Mouse (Mus musculus) E14TG2a.4 (cell line): Measurements from ENCODE around the gene Man2c1.

ENCODE experiments used
- H3K27me3 ChIP-seq: 2 replicates; pipeline ENCODE4 v1.6.1; 2014; ENCODE audit warnings: low read length, control low read depth; ENCODE audit not compliant: insufficient read depth
- H3K36me3 ChIP-seq: 2 replicates; pipeline ENCODE4 v1.6.1; 2014; ENCODE audit warnings: low read length, control low read depth; ENCODE audit not compliant: insufficient read depth
- H3K4me1 ChIP-seq: replicated peaks from 2 replicates; pipeline ENCODE4 v1.6.1; 2014; ENCODE audit warnings: low read depth, low read length, control low read depth
- H3K4me3 ChIP-seq: replicated peaks from 2 replicates; pipeline ENCODE4 v1.5.1; 2014; ENCODE audit warnings: mild to moderate bottlenecking, low read length
- H3K9me3 ChIP-seq: 2 replicates; pipeline ENCODE4 v1.6.1; 2014; ENCODE audit warnings: low read length, control low read depth
- CTCF ChIP-seq: conservative IDR thresholded peaks from 2 replicates; pipeline ENCODE4 v1.5.1; 2014; ENCODE audit warnings: low read length
- NANOG ChIP-seq: IDR thresholded peaks from 2 replicates; pipeline ENCODE4 v1.6.1; 2014; ENCODE audit warnings: borderline replicate concordance, low read length, mixed read lengths
- POU5F1 ChIP-seq: IDR thresholded peaks from 2 replicates; pipeline ENCODE4 v1.6.1; 2014; ENCODE audit warnings: low read length, borderline replicate concordance

Man2c1 gene

GRCm38 (mm10) chr9:57139571-57139970 is 9.1 kb downstream of the Man2c1 start:
- TF ChIP-seq NANOG (no peak), CTCF (no peak), POU5F1 (no peak)
- no peak overlapping the region for H3K4me3 ChIP-seq
- H3K27me3 ChIP-seq: no peaks in the 10 kb centered on the region

GRCm38 (mm10) chr9:57141417-57142353 is 11.2 kb downstream of the Man2c1 start:
- Histone ChIP-seq H3K9me3 (no peaks in the 10 kb centered on the region), H3K27me3 (no peaks in the 10 kb centered on the region), H3K36me3 (peaks cover 84% of the 10 kb centered on the region), H3K4me3 (no peak overlapping the region), H3K4me1 (peaks cover 64% of the 10 kb centered on the region)
- TF ChIP-seq POU5F1: no peak
- TF ChIP-seq NANOG: no peak
- no peak for TF ChIP-seq CTCF

More at GRCm38 (mm10) chr9:57139571-57139970, 9.1 kb downstream of the Man2c1 start:
- H3K36me3 ChIP-seq: peaks cover 99% of the 10 kb centered on the region
- no peaks in the 10 kb centered on the region for H3K9me3 ChIP-seq
- H3K4me1 ChIP-seq: peaks cover 47% of the 10 kb centered on the region

GRCm38 (mm10) chr9:57143212-57143611 is 12.7 kb downstream of the Man2c1 start:
- H3K36me3 ChIP-seq: peaks cover 69% of the 10 kb centered on the region
- no peak for TF ChIP-seq POU5F1

GRCm38 (mm10) chr9:57144830-57145229 is 14.3 kb downstream of the Man2c1 start:
- Histone ChIP-seq H3K36me3 (peaks cover 54% of the 10 kb centered on the region), H3K4me1 (peaks cover 59% of the 10 kb centered on the region), H3K4me3 (no peak overlapping the region), H3K9me3 (no peaks in the 10 kb centered on the region), H3K27me3 (no peaks in the 10 kb centered on the region)
- TF ChIP-seq CTCF (no peak), NANOG (no peak), POU5F1 (no peak)

More at GRCm38 (mm10) chr9:57143212-57143611, 12.7 kb downstream of the Man2c1 start:
- Histone ChIP-seq H3K4me1 (peaks cover 62% of the 10 kb centered on the region), H3K27me3 (no peaks in the 10 kb centered on the region), H3K4me3 (no peak overlapping the region), H3K9me3 (no peaks in the 10 kb centered on the region)

GRCm38 (mm10) chr9:57146451-57147066 is 16.1 kb downstream of the Man2c1 start:
- H3K27me3 ChIP-seq: no peaks in the 10 kb centered on the region
- no peaks in the 10 kb centered on the region for H3K9me3 ChIP-seq
- peaks cover 36% of the 10 kb centered on the region for H3K36me3 ChIP-seq
- peak overlapping the region; percentile 83 for H3K4me3 ChIP-seq
- H3K4me1 ChIP-seq: peaks cover 59% of the 10 kb centered on the region
- TF ChIP-seq POU5F1 (no peak), CTCF (no peak), NANOG (no peak)

- Histone ChIP-seq H3K4me1 (peaks cover 59% of the 10 kb centered on the region), H3K9me3 (no peaks in the 10 kb centered on the region), H3K27me3 (no peaks in the 10 kb centered on the region), H3K36me3 (peaks cover 27% of the 10 kb centered on the region), H3K4me3 (peak overlapping the region; percentile 83)
- no peak for TF ChIP-seq CTCF
- no peak for TF ChIP-seq POU5F1
- no peak for TF ChIP-seq NANOG
Observed at GRCm38 (mm10) chr9:57147205-57148143, 17.0 kb downstream of the Man2c1 start.

GRCm38 (mm10) chr9:57148144-57148878 is 17.8 kb downstream of the Man2c1 start, which contains the start of gene Neil1:
Gene Neil1 (minus strand): TSS chr9:57148305.
- no peak for TF ChIP-seq POU5F1
- no peak for TF ChIP-seq CTCF
- no peak for TF ChIP-seq NANOG
- Histone ChIP-seq H3K27me3 (no peaks in the 10 kb centered on the region), H3K9me3 (no peaks in the 10 kb centered on the region), H3K36me3 (peaks cover 24% of the 10 kb centered on the region), H3K4me3 (peak within 1 kb of the TSS; percentile 83), H3K4me1 (peaks cover 55% of the 10 kb centered on the region)
